In genomic region chr2:128850036-128850435, GRCm38 (mm10) we compare ENCODE assay signal across 23 mouse cellular contexts.
"Had no signal": no experiment of that assay in that cellular context is flagged by ENCODE, and none has a peak within 500 bp of the region (broad histone marks: within the 10 kb centered on the region; RNA-seq: fewer than 3 reads in every experiment).

No protein-coding gene starts in this region.

- ATAC-seq: liver, embryonic 12.5 days; midbrain, embryonic 13.5 days had no signal

- H3K9me3 ChIP-seq: limb, embryonic 10.5 days; limb, embryonic 13.5 days; liver, embryonic 12.5 days; liver, embryonic 15.5 days; lung, embryonic 15.5 days; megakaryocyte, embryonic 14.5 days; midbrain, embryonic 10.5 days; midbrain, embryonic 13.5 days; neural tube, embryonic 12.5 days; neural tube, embryonic 15.5 days; stomach, embryonic 15.5 days had no signal

- H3K4me3 ChIP-seq: layer of hippocampus, adult 2 months; limb, embryonic 10.5 days; limb, embryonic 13.5 days; liver, embryonic 12.5 days; liver, embryonic 15.5 days; lung, embryonic 15.5 days; megakaryocyte, embryonic 14.5 days; midbrain, embryonic 10.5 days; midbrain, embryonic 13.5 days; neural tube, embryonic 12.5 days; neural tube, embryonic 15.5 days; stomach, embryonic 15.5 days had no signal

- DNase-seq: kidney, postnatal 25 days; layer of hippocampus, adult 9-11 months; liver; lung, adult 18-20 months; lung, postnatal 10 days; lung, postnatal 36 days; right cerebral cortex, adult 18-20 months; right cerebral cortex, postnatal 14 days; spleen, adult 18-20 months; thymus, postnatal 25 days had no signal

- H3K9ac ChIP-seq: limb, embryonic 13.5 days; liver, embryonic 12.5 days; liver, embryonic 15.5 days; lung, embryonic 15.5 days; midbrain, embryonic 13.5 days; neural tube, embryonic 12.5 days; neural tube, embryonic 15.5 days; stomach, embryonic 15.5 days had no signal

- H3K27me3 ChIP-seq: limb, embryonic 13.5 days; liver, embryonic 12.5 days; liver, embryonic 15.5 days; lung, embryonic 15.5 days; megakaryocyte, embryonic 14.5 days; midbrain, embryonic 13.5 days; neural tube, embryonic 12.5 days; neural tube, embryonic 15.5 days; stomach, embryonic 15.5 days had no signal

- H3K4me2 ChIP-seq: limb, embryonic 13.5 days; liver, embryonic 12.5 days; liver, embryonic 15.5 days; lung, embryonic 15.5 days; midbrain, embryonic 13.5 days; neural tube, embryonic 12.5 days; neural tube, embryonic 15.5 days; stomach, embryonic 15.5 days had no signal

- H3K4me1 ChIP-seq: limb, embryonic 10.5 days; limb, embryonic 13.5 days; liver, embryonic 12.5 days; liver, embryonic 15.5 days; lung, embryonic 15.5 days; midbrain, embryonic 10.5 days; midbrain, embryonic 13.5 days; neural tube, embryonic 12.5 days; neural tube, embryonic 15.5 days; stomach, embryonic 15.5 days had no signal

- H3K27ac ChIP-seq: kidney, postnatal 0 days; layer of hippocampus, adult 2 months; limb, embryonic 10.5 days; limb, embryonic 13.5 days; liver, embryonic 12.5 days; liver, embryonic 15.5 days; lung, embryonic 15.5 days; midbrain, embryonic 10.5 days; midbrain, embryonic 13.5 days; neural tube, embryonic 12.5 days; neural tube, embryonic 15.5 days; stomach, embryonic 15.5 days had no signal
